Mouse (Mus musculus): ENCODE measurements around the gene Taldo1.
"Not testable (repeated sequence)": the region's sequence is repeated elsewhere in the genome, so short reads cannot be mapped to it uniquely, and the experiment has no call there.

Gene Taldo1

DNA sequence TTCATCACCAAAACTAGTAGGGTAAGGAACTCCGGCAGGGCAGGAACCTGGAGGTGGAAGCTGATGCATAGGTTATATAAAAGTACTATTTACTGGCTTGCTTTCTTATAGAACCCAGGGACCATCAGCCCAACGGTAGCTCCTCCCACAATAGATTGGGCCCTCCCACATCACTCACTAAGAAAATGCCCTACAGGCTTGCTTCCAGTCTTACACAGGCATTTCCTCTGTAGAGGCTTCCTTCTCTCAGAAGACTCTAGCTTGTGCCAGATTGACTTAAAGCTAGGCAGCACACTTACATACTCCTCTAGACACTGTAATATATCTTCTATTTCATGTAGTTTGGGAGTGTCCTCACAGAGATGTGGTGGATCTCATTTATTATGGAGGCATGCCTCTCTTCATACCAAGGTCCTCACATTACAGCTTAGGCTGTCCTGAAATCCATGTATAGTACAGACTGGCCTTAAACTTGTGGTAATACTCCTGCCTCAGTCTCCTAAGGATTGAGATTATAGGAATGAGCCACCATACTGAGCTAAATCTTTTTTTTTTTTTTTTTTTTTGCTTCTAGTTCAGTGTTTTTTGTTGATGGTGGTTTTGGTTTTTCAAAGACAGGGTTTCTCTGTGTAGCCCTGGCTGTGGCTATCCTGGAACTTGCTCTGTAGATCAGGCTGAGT, 4.1 kb upstream of the Taldo1 start:
- no peak for DNase-seq (ENCODE audit: low spot score)

DNA sequence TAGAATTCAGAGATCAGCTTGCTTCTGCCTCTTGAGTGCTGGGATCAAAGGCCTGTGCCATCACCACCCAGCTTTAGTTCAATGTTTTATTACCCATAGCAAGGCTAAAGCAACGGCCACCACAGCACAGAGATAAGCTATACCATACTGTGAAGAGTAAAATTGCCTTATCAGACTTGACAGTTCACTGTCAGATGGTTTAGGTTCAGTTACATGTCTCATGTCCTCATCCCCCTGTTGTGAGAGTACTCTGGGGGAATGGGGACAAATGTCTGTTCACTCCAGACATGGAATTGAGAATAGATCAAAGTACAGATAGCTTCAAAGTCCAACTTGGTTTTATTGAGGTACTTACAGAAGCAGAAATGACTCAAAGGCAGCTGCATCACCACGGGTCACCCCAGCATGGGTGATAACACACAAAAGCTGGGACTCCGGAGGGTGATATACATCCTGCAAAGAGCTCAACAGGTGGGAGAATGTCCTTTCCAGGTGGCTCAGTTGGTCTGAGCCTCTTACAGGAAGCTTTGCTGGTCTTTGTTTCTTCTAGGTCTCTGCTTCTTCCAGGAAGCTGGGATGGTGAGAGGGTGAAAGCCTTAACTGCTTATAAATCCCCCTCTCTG, 3.4 kb upstream of the Taldo1 start:
- no peak for DNase-seq (ENCODE audit: low spot score)

DNA sequence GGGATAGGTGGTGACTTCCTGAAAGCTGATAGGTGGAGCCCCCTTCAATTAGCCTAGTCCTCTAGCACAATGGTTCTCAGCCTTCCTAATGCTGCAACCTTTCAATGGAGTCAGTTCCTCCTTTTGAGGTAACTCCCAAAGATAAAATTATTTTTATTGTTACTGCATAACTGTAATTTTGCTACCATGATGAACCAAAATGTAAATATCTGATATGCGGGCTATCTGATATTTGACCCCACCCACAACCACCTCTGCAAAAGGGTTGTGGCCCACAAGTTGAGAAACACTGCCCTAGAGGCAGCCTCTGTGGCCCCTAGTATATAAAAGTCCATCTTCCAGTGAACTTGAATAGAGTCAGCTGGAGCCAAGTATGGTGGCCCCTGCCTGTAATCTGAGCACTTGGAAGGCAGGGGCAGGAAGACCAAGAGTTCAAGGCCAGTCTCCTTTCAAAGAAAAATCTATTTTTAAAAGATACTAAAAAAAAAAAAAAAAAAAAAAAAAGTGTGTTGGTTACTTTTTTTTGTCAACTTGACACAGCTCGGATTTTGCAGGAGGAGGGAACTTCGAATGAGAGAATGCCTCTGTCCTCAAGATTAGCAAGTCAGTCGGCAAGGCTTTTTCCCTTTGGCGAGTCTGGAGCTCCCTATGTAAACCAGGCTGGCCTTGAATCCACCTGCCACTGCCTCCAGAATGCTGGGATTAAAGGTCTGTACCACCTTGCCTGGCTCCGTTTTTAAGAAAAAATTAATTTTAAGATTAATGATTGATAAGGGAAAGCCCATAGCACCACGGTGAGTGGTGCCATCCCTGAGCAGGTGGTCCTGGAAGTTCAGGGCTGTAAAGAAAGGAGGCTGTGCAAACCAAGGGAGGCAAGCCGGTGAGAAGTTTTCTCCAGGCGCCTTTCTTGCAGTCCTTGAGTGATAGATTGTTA, 1.4 kb upstream of the Taldo1 start:
- no peak for DNase-seq (ENCODE audit: low spot score)

DNA sequence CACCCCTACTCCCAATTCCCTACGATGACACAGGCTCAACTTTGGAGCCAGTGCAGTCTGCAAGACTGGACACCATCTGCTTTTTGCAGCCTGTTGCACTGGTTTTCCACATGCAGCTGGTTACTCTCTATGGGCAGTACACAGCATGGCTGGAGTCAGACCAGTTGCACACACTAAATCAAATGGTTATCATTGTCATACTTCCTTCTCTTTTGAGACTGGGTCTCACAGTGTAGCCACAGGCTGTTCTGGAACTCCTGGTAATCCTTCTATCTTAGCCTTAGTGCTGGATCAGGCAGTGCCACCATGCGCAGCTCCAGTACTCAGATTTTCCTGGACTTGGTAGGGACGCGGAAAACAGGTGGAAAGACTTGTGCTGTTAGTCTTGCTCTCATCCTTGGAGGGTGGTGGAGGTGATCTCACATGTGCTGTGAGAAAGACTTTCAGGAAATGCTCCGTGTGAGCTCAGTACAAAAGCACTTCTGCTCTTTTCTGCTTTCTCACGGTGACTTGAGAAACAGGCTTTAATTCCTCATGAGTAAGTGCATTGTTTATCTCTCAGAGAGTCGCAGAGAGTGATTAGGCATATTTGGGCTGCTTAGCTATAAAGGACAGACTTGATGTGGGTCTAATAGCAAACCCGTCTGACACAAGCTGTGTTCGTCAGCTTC, 688 bp downstream of the Taldo1 start:
- DNase-seq (ENCODE audit: low spot score): peak; percentile 42

DNA sequence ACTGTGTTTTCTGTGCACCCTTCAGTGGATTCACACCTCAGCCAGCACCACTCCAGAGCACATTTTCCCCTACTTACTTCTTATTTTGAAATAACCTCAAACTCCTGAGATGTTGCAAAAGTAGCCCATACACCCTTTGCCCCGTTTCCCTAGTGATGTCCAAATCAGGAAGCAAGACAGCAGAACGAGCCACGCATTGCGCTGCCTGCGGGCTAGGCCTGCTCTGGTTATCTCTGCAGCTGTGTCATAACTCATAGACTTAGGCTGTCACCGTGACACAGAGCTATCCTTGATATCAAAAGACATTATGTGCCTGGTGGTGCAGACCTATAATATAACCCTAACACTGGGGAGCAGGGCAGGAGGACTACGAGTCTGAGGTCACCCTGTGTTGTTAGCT, 2.2 kb downstream of the Taldo1 start:
- DNase-seq (ENCODE audit: low spot score): peak; percentile 41

DNA sequence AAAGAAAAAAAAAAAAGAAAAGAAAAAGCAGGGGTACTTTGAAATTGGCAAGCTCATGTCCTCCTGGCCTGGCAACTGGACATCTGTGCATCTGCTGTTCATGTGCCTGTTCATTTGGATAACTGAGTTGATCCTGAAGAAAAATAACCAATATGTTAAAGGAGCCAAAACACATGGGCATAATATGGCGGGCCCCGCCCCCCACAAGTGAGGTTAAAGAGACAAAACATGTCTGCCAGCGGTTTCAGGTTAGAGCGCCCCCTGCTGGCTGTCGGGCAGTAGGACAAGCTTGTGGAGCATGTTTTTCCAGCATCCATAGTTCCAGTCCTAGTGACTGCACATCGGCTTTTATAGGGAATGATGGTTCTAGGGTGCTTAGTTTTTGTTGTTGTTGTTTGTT, 2.8 kb downstream of the Taldo1 start:
- DNase-seq (ENCODE audit: low spot score): peak; percentile 78

DNA sequence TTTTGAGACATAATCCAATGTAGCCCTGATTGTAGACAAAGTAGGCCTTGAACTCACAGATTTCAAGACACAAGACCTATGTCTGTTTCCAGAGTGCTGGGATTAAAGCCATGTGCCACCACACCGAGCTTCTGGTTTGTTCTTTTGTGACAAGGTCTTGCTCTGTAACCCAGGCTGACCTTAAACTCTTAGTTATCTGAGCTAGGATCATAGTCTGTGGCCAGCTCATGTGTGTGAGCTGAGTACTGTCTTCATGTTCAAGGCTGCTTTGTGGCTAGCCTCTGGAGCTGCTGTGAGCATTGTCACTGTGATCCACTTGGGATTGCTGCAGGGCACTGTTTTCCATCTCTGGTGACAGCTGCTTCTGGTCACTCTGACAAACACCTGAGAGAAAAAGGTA, 3.3 kb downstream of the Taldo1 start:
- DNase-seq (ENCODE audit: low spot score): no peak

DNA sequence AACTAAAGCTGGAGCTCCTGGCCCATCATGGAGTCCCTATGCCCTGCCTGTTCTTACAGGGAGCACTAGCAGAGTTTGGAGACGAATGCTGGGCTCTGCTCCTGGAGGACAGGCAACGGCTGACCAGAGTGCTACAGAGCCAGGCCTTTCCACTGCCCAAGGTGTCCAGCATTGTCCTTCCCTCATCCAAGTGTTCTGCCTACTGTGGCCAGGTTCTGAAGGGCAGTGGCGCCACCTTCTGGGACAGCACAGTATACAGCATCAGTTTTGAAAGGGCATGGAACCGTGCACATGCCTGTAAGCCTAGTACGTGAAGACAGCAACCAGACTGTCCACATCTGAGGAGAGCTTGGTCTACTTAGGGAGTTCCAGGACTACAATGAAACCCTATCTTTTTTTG, 11.3 kb downstream of the Taldo1 start:
- peak; percentile 61 for DNase-seq (ENCODE audit: low spot score)

DNA sequence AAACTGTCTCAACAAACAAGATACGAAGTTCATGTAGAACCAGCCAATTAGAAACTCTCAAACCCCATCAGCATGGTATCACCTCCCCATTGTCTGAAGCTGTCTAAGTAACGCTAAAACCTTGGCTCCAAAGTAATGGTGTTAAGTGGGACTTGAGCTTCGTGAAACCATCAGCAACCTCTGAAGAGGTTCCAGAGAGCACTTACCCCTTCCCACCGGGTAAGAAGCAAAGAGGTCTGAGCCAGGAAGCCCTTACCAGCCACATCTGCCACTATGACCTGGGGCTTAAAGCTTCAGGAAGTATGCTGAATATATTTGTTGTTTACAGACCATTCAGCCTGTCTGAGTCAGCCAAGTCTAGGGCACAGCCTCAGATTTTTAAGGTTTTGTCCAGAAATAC, 13.5 kb downstream of the Taldo1 start:
- no peak for DNase-seq (ENCODE audit: low spot score)

DNA sequence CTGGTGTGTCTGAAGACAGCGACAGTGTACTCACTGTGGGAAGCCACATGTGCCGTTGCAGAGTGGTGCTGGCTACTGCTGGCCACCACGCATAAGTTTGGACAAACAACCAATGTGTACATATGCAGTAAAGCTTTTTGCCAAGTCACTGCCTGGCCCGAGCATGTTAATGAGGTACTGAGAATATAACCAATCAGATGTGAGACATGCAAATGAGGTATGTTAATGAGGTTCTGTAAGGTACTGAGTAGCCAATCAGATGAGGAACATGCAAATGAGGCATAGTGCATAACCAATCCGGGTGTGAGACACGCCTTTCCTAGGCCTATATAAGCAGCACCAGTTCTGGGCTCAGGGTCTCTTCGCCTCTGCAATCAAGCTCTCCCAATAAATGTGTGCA, 15.7 kb downstream of the Taldo1 start:
- DNase-seq (ENCODE audit: low spot score): not testable (repeated sequence)

DNA sequence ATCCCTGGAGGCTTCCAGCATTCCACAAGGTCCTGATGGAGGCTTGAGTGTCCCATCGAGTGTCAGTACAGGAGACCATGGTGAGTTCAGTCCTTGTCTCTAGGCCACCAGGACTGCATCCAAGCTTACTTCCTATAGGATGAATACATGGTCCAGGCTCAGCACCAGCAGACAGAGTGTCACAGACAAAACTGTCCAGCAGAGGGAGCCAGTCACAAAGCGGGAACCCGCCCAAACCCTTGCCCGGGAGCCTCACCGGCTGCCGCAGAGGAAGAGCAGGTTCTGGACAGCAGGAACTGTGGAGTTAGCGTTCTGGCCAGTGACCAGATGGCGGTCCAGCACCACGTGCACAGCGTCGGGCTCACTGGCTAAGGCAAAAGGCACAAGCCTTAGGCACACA, 16.8 kb downstream of the Taldo1 start:
- peak; percentile 73 for DNase-seq (ENCODE audit: low spot score)

DNA sequence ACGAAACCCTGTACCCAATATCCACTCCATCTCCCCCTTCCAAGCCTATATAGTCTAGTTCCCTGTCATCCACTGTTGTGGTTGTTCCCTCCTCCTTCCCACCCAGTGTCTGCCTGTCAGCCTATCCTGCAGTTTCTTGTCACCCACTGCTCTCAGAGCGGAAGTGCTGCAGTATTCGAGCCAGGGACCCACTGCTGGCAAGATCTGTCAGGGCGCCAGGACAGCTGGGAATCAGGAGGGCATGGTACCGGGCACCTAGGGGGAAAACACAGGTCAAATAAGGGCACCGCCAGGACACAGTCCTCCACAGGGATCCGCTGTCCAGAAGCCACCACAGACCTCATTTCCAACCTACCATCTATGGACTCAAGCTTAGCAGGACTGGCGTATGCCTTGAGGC, 18.6 kb downstream of the Taldo1 start:
- DNase-seq (ENCODE audit: low spot score): no peak

DNA sequence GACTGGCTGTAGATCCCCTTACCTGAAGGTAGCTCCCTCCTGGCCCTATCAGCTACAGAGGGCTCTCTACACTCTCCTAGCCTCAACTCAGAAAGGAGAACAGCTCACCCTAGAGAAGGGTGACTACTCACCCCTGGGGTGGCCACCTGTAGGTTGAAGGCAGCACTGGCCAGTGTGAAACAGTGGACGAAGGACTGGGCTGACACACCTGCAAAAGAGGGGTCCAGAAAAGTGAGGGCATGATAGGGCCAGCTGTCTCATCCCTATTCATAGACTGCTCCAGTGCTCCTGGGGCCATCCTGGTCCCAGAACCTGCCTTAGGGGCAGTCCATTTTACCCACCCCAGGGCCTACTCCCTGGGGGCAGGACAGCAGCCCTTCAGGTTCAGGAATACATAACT, 19.7 kb downstream of the Taldo1 start:
- no peak for DNase-seq (ENCODE audit: low spot score)

DNA sequence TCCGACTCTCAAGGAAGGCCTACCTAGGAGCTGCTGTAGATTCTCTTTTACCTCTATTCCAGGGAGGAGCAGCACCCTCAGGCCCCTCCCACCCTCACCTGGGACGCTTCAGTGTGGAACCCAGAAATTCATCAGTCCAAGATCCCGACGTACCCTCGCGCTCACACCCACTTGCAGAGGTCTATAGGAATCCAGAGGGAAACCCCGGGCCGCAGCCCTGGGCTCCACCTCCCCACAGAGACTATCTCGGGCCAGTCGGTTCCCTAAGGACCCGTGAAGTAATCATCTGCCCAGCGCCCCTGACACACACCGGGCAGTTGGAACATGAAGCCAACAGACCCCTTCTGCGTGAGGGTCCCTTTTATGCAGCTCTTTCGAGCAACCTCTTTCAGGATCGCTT, 21.3 kb downstream of the Taldo1 start:
- no peak for DNase-seq (ENCODE audit: low spot score)

DNA sequence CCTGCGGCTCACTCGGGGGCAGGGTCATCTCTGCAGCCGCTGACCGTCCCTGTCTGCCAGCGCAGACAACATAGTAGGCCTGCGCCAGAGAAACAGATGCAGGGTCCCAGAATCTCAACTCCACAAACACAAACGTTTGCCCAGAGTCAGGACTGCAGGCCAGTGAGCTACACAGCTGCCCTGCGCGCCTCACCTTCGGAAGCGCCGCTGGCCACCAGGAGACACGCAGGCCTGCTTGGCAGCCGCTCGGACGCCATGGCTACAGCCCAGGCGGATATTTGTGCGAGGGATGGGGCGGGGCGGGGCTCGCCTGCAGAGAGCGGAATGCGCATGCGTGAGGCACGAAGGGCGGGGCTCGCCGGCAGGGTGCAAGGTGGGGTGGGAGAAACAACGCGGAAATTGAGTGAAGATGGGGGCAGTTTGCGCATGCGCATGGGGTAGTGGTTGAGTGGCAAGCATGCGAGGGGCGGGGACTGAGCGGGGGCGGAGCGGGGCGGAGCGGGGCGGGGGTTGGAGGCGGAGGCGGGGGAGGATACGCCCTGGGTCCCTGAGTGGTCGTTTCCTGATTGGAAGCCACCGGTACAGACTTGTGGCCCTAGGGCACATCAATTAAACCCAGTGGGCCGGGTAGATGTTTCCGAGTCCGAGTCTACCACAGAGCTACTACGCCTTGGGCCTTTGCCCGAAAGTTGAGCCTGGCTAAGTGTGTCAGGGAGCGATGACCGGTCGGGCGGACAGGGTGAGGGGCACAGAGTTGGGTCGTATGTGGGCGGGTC, 22.0 kb downstream of the Taldo1 start, which contains the start of gene Gatd1:
Gatd1 (minus strand) TSS at position 328 of the 776 bp plus-strand sequence.
- peak; percentile 99 for DNase-seq (ENCODE audit: low spot score)

DNA sequence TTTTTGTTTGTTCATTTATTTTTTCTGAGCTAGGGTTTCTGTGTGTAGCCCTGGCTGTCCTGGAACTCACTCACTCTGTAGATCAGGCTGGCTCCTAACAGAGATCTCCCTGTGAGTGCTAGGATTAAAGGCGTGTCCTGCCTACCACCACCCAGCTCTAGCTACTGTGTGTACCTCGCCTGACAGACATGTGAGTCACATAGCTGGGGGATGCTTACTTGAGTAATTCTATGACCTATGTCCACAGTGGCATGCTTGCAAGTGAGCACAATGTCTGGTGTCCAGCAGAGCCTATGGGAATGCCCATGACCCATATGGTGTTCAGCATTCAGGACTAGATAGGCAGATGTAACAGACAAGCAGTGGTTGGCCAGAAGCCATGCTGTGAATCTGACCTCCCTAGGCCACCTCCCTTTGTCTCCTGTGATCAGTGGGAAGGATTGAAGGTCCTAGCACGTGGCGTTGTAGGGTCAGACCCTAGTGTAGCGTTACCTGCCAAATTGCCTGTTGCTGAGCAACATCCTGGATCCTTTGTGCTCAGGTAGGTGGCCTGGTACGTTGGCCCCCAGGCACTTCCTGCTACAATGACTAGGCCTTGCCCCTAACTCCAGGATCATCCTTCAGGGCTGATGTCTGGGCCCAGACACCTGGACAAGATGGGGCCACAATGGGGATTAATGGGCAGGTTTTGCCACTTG, 24.3 kb downstream of the Taldo1 start:
- DNase-seq (ENCODE audit: low spot score): no peak

DNA sequence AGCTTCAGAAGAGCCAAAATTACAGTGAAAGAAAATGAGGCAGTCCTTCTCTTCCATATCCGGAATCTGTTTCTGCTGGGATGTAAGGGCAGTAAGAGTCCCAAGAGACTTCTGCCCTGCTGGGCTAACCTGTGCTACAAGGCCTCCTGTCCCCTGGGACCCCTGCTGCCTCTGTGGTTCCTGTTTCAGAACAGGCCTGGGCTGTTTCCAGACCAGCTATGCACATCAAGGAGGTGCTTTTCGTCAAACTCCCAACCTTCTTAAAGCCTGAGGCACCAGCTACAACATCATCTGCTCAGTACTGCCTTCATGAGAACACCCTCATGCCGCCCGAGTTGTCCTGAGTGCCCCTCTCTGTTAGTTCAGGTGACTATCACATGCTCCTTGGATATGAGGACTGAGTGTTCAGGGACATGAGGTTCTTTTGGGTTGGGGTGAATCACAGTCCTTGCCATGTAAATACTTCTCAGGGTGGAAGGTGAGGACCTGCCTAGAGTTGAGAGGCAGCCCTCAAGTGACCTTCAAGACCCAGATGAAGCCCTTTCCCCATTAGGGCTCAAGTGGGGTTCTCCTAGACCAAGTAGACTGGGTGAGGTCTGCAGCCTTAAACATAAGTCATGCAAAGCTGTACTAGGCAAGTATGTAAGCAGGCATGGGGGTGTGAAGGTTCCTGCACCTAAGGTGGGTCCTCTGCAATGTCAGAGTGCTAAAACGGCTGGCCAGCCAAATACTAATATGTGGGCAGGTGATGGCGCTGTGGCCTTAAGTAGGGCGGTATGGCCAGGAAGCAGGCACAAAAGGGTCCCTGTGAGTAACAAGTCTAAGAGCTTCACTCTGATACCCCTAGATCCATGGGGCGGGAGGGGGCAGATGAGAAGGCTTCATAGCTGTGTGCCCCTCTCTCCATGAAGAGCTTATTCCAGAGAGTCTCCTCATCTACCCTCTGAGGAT, 26.0 kb downstream of the Taldo1 start:
- DNase-seq (ENCODE audit: low spot score): no peak

DNA sequence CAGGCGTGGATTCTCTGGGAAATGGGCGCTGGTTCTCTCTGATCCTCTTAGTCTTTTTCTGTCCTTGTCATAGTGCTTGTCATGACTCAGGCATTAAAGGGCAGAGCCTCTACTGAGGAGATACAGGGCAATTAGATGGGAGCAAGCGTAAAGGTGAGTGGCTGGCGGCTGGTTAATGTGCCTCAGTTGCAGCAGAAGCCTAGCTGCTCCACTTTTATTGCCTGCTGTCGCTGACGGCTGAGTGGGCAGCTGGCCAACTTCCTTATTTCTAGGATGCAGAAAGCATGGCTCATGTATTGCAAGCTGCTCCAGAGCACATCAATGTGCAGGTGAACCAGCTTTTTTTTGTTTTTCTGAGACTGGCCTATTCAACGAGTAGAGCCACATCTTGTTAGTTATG, 27.0 kb downstream of the Taldo1 start:
- DNase-seq (ENCODE audit: low spot score): no peak

DNA sequence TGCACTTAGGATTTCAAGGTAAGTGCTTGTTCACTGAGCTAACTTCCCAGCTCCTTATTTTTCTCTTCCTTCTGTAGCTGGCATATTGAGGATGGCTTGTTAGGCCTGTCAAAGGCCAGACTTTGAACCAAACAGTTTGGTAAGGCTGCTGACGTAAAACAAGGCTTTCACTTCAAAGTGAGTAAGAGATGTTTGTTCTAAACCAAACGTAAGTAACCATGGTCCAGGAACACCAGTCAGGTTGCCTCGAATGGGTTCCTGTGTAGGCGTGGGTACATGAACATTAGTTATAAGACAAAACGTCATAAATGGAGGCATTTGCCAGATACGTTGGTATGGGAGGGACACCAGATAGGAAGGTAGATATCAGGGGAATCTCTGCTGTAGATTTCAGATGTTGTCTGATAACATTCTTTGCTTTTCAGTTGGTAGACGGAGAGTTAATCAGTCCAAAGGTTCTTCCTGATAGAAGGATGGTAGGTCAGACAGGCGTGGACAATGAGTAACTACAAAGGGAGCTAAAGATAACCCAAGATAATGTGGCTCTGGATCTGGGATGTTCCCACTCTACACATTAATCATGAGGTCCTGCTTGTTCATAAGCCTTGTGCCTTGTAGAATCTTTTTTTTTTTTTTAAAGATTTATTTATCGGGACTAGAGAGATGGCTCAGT, 28.2 kb downstream of the Taldo1 start:
- DNase-seq (ENCODE audit: low spot score): no peak

All from spleen, adult 12 weeks (tissue).